Mouse (Mus musculus): Measurements from ENCODE around the gene Dennd4a. TPM values are rescaled to one million over a fixed set of nuclear protein-coding genes. Genes with fewer than 3 reads are reported as not detected.

The Dennd4a gene
- total RNA-seq (2014; fragmentation: Nextera tagmentation), result 337 and 417 TPM in 2 replicates
- 71.7 and 81.3 TPM in 2 replicates for total RNA-seq (2017)
- 17.6 and 29.0 TPM in 2 replicates for polyA plus RNA-seq (2012)

DNA sequence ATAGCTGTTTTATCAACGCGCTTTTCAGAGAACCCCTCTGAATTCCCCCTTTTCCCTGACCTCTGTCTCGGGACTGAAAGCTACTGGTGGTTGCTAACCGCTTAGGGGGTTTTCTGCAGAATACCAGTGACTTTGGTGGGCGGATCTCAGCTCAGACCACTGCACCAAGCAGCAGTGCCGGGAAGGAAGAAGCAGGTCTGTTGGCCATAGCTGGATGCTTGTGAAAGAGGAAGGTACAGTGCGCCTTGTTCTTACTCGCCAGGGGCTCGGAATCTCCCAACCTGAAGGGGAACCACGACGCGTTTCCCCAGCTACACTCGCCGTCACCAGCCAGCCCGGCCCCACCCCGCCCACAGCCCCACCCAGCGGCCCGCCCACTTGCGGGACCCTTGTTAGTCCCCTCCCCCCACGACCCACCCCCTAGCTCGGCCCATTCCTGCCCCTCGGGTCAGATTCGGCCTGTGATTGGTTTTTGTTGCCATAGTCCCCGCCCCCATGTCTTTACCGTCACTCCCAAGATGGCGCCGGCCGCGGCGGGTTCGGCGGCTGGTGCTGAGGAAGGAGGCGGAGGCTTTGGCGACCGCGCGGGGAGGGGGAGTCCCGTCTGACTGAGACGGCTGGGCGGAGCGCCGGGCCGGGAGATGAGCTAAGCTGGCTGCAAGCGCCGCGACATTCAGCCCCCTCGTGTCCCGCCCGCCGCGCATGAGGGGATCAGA is at the start of gene Dennd4a:
Gene Dennd4a, plus strand, starts transcription at position 519 of the 716 bp plus-strand sequence.
- H3K36me3 ChIP-seq (replicated peaks), result peaks cover 15% of the 10 kb centered on the region
- H3K4me3 ChIP-seq (ENCODE audit: low read depth, low read length), result peak within 1 kb of the TSS; percentile 96
- peak; percentile 94 for ATAC-seq (ENCODE audit: extremely low read depth, insufficient number of reproducible peaks, low FRiP score, poor library complexity, severe bottlenecking)
- peak; percentile 91 for DNase-seq (ENCODE audit: low spot score)
- H3K9me3 ChIP-seq (replicated peaks), result no peaks in the 10 kb centered on the region
- TF ChIP-seq TAL1 (conservative IDR thresholded peaks at IDR 0.05; ENCODE audit: low read depth, low read length) (no peak), CTCF (IDR thresholded peaks at IDR 0.05; ENCODE audit: low read depth, low read length) (no peak), GATA2 (IDR thresholded peaks at IDR 0.05; ENCODE audit: borderline replicate concordance, low read depth, low read length) (no peak), GATA1 (IDR thresholded peaks at IDR 0.05; ENCODE audit: borderline replicate concordance, low read length) (no peak), POLR2AphosphoS5 (IDR thresholded peaks at IDR 0.05; ENCODE audit: insufficient replicate concordance, low read depth, low read length) (no peak)
- H3K27me3 ChIP-seq (ENCODE audit: insufficient read depth, low read length), result no peaks in the 10 kb centered on the region
- H3K4me1 ChIP-seq (ENCODE audit: insufficient read depth, low read depth, low read length), result peaks cover 59% of the 10 kb centered on the region

- H3K4me3 ChIP-seq (ENCODE audit: low read depth, low read length), result no peak overlapping the region
- peaks cover 6% of the 10 kb centered on the region for H3K27me3 ChIP-seq (ENCODE audit: insufficient read depth, low read length)
- H3K36me3 ChIP-seq (replicated peaks), result no peaks in the 10 kb centered on the region
- 0 out of 2 replicates have a peak, but pooled peaks cover 3% of the 10 kb centered on the region for H3K4me1 ChIP-seq (ENCODE audit: insufficient read depth, low read depth, low read length)
- TF ChIP-seq GATA2 (IDR thresholded peaks at IDR 0.05; ENCODE audit: borderline replicate concordance, low read depth, low read length) (no peak), GATA1 (IDR thresholded peaks at IDR 0.05; ENCODE audit: borderline replicate concordance, low read length) (no peak), POLR2AphosphoS5 (IDR thresholded peaks at IDR 0.05; ENCODE audit: insufficient replicate concordance, low read depth, low read length) (no peak), TAL1 (conservative IDR thresholded peaks at IDR 0.05; ENCODE audit: low read depth, low read length) (no peak), CTCF (IDR thresholded peaks at IDR 0.05; ENCODE audit: low read depth, low read length) (no peak)
- no peak for DNase-seq (ENCODE audit: low spot score)
- H3K9me3 ChIP-seq (replicated peaks), result no peaks in the 10 kb centered on the region
- ATAC-seq (ENCODE audit: extremely low read depth, insufficient number of reproducible peaks, low FRiP score, poor library complexity, severe bottlenecking), result no peak
These were observed 46.3 kb upstream of the Dennd4a start for GRCm38 (mm10) chr9:64764824-64765223.

GRCm38 (mm10) chr9:64766136-64766535 is 45.0 kb upstream of the Dennd4a start:
- Histone ChIP-seq H3K4me3 (ENCODE audit: low read depth, low read length) (no peak overlapping the region), H3K9me3 (replicated peaks) (no peaks in the 10 kb centered on the region), H3K36me3 (replicated peaks) (no peaks in the 10 kb centered on the region), H3K27me3 (ENCODE audit: insufficient read depth, low read length) (peaks cover 13% of the 10 kb centered on the region), H3K4me1 (ENCODE audit: insufficient read depth, low read depth, low read length) (peaks cover 8% of the 10 kb centered on the region)
- ATAC-seq (ENCODE audit: extremely low read depth, insufficient number of reproducible peaks, low FRiP score, poor library complexity, severe bottlenecking) (no peak), DNase-seq (ENCODE audit: low spot score) (no peak)
- no peak for TF ChIP-seq GATA2 (IDR thresholded peaks at IDR 0.05; ENCODE audit: borderline replicate concordance, low read depth, low read length)
- TF ChIP-seq GATA1 (IDR thresholded peaks at IDR 0.05; ENCODE audit: borderline replicate concordance, low read length), result no peak
- no peak for TF ChIP-seq TAL1 (conservative IDR thresholded peaks at IDR 0.05; ENCODE audit: low read depth, low read length)
- no peak for TF ChIP-seq POLR2AphosphoS5 (IDR thresholded peaks at IDR 0.05; ENCODE audit: insufficient replicate concordance, low read depth, low read length)
- no peak for TF ChIP-seq CTCF (IDR thresholded peaks at IDR 0.05; ENCODE audit: low read depth, low read length)

DNA sequence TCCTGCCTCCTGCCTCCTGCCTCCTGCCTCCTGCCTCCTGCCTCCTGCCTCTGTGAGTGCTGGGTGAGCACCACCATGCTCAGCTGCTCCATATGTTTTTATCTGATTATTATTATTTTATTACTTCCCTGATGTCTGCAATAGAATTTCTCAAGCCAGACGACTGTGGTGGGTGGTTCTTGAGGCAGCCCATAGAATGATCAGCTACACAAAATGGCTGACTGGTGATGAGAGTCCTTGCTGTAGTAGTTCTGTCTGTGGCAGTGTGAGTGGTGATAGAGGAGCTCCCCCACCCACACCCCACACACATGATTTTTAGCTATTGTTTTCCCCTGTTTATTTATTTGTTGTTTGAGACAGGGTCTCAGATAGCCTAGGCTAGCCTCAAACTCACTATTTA is 43.3 kb upstream of the Dennd4a start:
- peaks cover 26% of the 10 kb centered on the region for H3K27me3 ChIP-seq (ENCODE audit: insufficient read depth, low read length)
- H3K36me3 ChIP-seq (replicated peaks), result no peaks in the 10 kb centered on the region
- H3K4me3 ChIP-seq (ENCODE audit: low read depth, low read length), result no peak overlapping the region
- no peaks in the 10 kb centered on the region for H3K9me3 ChIP-seq (replicated peaks)
- TF ChIP-seq TAL1 (conservative IDR thresholded peaks at IDR 0.05; ENCODE audit: low read depth, low read length) (no peak), POLR2AphosphoS5 (IDR thresholded peaks at IDR 0.05; ENCODE audit: insufficient replicate concordance, low read depth, low read length) (no peak), GATA2 (IDR thresholded peaks at IDR 0.05; ENCODE audit: borderline replicate concordance, low read depth, low read length) (no peak), GATA1 (IDR thresholded peaks at IDR 0.05; ENCODE audit: borderline replicate concordance, low read length) (no peak), CTCF (IDR thresholded peaks at IDR 0.05; ENCODE audit: low read depth, low read length) (no peak)
- peaks cover 11% of the 10 kb centered on the region for H3K4me1 ChIP-seq (ENCODE audit: insufficient read depth, low read depth, low read length)
- ATAC-seq (ENCODE audit: extremely low read depth, insufficient number of reproducible peaks, low FRiP score, poor library complexity, severe bottlenecking), result no peak
- no peak for DNase-seq (ENCODE audit: low spot score)

- TF ChIP-seq GATA1 (IDR thresholded peaks at IDR 0.05; ENCODE audit: borderline replicate concordance, low read length) (no peak), POLR2AphosphoS5 (IDR thresholded peaks at IDR 0.05; ENCODE audit: insufficient replicate concordance, low read depth, low read length) (no peak), CTCF (IDR thresholded peaks at IDR 0.05; ENCODE audit: low read depth, low read length) (peak; percentile 18; the same call in 1 of the 2 replicates)
- H3K36me3 ChIP-seq (replicated peaks), result no peaks in the 10 kb centered on the region
- no peaks in the 10 kb centered on the region for H3K9me3 ChIP-seq (replicated peaks)
- peaks cover 11% of the 10 kb centered on the region for H3K4me1 ChIP-seq (ENCODE audit: insufficient read depth, low read depth, low read length)
- no peak overlapping the region for H3K4me3 ChIP-seq (ENCODE audit: low read depth, low read length)
- DNase-seq (ENCODE audit: low spot score), result no peak
- peaks cover 23% of the 10 kb centered on the region for H3K27me3 ChIP-seq (ENCODE audit: insufficient read depth, low read length)
- ATAC-seq (ENCODE audit: extremely low read depth, insufficient number of reproducible peaks, low FRiP score, poor library complexity, severe bottlenecking), result no peak
These were observed 42.0 kb upstream of the Dennd4a start for GRCm38 (mm10) chr9:64769066-64769695.

GRCm38 (mm10) chr9:64769911-64770310 is 41.2 kb upstream of the Dennd4a start:
- Histone ChIP-seq H3K36me3 (replicated peaks) (no peaks in the 10 kb centered on the region), H3K27me3 (ENCODE audit: insufficient read depth, low read length) (peaks cover 20% of the 10 kb centered on the region), H3K4me1 (ENCODE audit: insufficient read depth, low read depth, low read length) (peaks cover 11% of the 10 kb centered on the region), H3K4me3 (ENCODE audit: low read depth, low read length) (no peak overlapping the region), H3K9me3 (replicated peaks) (no peaks in the 10 kb centered on the region)
- DNase-seq (ENCODE audit: low spot score) (no peak), ATAC-seq (ENCODE audit: extremely low read depth, insufficient number of reproducible peaks, low FRiP score, poor library complexity, severe bottlenecking) (no peak)
- TF ChIP-seq TAL1 (conservative IDR thresholded peaks at IDR 0.05; ENCODE audit: low read depth, low read length) (no peak), CTCF (IDR thresholded peaks at IDR 0.05; ENCODE audit: low read depth, low read length) (no peak), POLR2AphosphoS5 (IDR thresholded peaks at IDR 0.05; ENCODE audit: insufficient replicate concordance, low read depth, low read length) (no peak), GATA1 (IDR thresholded peaks at IDR 0.05; ENCODE audit: borderline replicate concordance, low read length) (no peak), GATA2 (IDR thresholded peaks at IDR 0.05; ENCODE audit: borderline replicate concordance, low read depth, low read length) (no peak)
